Mouse (Mus musculus): Measurements from ENCODE around the gene Asb2. TPM values are rescaled to one million over a fixed set of nuclear protein-coding genes. Genes with fewer than 3 reads are reported as not detected.

Gene Asb2
- 100 to 1,000 TPM; 406 to 430 TPM for total RNA-seq (2021)

- DNase-seq, result peak; percentile 71 to 74
- intact Hi-C loops (cut with DNase I), result no loop called here
Observed at GRCm38 (mm10) chr12:103355746-103356414, at the start of gene Asb2. Asb2 (minus strand) TSS chr12:103356001.

DNA sequence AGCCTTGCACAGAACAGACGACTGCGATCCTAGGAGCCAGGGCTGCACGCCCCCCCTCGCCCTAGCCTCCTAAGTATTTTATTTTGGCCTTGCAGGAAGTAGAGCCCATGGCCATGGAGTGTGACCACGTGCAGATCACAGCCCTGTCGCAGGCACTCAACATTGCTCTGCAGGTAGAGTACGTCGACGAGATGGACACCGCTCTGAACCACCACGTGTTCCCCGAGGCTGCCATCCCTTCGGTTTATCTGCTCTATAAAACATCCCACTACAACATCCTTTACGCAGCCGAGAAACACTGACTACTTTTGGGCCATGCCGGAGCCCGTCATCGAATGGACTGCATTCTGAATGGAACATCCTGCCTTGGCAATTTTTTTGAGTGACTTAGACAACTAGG lies 48.3 kb upstream of the Asb2 start:
- DNase-seq, result no peak
- intact Hi-C loops (cut with DNase I), result no loop called here

DNA sequence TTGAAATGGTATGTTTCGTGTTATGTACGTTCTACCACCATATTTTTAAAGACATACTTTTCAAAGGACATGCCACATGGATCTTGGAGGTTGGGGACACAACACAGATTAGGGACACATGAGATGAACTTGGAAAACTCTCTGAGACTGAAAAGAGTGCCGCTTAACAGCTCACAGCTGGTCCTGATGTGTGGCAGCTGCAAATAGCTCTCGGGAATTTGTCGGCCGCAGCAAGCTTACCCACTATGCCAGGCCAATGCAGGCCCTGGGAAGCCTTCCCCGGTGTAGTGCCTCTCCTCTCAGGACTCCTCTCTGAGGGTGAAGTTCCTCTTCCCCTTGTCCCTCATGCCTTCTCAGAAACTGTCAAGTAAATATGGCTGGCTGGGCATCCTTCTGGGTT lies 41.0 kb upstream of the Asb2 start:
- intact Hi-C loops (cut with DNase I), result no loop called here
- DNase-seq, result peak; percentile 19 to 23

DNA sequence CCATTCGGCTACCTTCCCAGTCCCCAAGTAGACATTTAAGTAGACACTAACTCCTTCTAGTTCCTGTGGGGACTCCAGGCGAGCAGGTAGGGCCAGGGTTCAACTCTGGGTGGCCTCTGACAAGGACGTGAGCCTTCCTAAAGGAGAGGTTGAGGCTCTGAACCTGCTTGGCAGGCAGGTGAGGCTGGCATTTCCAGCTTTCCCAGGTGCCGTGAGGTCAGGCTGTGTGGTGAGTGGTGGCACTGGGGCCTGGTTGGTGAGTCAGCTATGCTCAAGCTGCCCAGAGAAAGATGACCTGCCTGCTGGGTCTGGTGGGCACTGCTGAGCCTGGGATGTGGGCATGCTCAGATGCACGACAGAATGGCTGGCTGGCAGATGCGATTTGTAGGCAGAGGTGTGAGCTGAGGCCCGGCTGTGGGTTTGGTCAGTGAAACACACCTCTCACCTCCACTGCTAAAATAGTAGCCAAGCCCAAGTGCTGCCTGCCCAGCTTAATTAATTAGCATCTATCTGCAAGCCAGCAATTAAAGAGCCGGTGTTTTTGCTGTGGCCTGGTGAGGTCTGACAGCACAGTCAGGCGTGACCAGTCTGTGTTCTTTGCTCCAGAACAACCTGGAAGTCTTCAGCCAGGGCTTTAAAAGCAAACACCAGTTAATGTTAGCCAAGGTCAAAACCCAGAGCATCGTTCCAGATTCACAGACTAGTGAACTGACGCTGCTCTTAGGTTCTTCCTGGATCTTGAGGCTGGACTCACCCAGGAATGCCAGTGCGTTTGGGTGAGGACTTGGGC lies 39.9 kb upstream of the Asb2 start:
- DNase-seq, result no peak
- intact Hi-C loops (cut with DNase I), result no loop called here

DNA sequence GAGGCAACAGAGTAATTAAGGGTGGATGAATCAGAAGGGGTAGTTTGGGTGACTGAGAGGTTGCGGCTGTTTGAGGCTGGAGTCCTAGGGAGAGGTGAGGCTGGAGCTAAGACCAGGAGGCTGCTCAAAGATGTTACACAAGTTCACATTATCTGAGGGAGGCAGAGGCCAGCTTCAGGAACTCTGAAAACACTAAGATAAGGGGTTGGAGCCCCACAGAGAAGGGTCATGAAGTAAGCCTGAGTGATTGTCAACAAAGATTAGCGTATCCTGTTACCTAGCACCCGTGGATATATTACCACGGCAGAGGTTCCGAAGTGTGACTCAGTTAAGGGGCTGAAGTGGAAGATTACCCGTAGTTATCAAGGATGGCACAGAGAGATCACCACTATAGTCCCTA lies 37.7 kb upstream of the Asb2 start:
- DNase-seq, result no peak
- intact Hi-C loops (cut with DNase I), result no loop called here

DNA sequence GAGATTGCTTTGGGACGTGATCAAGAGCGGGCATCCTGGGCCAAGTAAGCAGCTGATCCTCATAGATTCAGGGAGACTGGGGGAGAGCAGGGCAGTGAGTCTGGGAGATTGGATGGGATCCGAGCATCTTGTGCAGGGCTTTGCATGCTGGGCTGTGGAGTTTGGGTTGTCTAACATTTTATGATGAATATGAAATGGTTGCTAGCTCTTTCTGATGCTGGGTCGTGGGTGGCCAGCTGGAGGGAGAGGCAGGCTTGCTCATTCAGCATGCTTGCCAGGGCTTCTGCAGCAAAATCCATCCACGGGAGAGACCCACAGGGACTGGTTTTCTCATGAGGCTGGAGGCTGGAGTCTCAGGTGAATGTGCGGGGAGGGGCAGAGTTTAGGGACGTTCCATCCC lies 35.3 kb upstream of the Asb2 start:
- intact Hi-C loops (cut with DNase I), result no loop called here
- no peak for DNase-seq

- no peak for DNase-seq
- intact Hi-C loops (cut with DNase I), result no loop called here
Observed at GRCm38 (mm10) chr12:103389982-103390381, 34.2 kb upstream of the Asb2 start.

GRCm38 (mm10) chr12:103389348-103389727 lies 33.5 kb upstream of the Asb2 start:
- no peak for DNase-seq
- intact Hi-C loops (cut with DNase I), result no loop called here

GRCm38 (mm10) chr12:103388505-103389347 lies 32.9 kb upstream of the Asb2 start, which contains the start of gene Otub2:
Otub2 (plus strand) TSS chr12:103388682.
- peak; percentile 99 for DNase-seq
- intact Hi-C loops (cut with DNase I), result no loop called here

- intact Hi-C loops (cut with DNase I), result no loop called here
- DNase-seq, result no peak
Observed at GRCm38 (mm10) chr12:103380226-103380625, 24.4 kb upstream of the Asb2 start.

DNA sequence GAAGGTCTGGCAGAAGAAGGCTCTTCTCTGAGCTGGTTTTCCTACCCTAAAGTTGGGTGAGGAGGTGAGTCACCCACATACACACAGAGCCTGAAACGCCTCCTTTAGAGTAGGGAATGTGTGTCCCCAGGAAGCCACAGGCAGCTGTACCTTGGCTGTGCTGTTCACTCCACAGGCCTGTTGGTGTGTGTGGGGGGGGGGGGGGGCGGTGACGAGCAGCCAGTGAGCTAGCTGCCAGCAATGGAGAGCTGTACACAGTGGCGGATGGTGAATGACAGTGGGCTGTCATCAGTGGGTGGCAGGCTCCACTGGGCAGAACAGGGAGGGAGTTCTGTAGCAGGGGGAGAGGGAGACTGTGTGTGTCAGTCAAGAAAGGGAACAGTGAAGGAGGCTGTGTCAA lies 21.0 kb upstream of the Asb2 start:
- intact Hi-C loops (cut with DNase I), result no loop called here
- DNase-seq, result no peak

DNA sequence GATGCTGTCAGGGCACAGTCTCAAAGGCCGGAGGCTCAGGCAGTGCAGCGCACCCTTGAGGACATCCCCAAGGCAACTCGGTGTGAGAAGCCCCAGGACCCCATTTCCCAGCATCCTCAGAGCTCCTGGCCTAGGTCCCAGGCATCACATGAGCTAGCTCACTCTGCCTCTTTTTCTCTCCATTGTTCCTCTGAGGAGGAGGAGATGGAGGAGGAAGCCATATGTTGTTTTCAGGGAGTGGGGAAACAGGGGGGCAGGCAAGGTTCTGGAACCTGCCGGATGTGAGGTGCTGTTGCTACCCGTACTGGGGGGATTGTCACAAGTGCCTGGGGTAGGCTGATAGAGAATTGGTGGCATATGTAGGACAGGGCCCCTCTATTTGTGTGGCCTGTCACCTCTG lies 20.3 kb upstream of the Asb2 start:
- intact Hi-C loops (cut with DNase I), result no loop called here
- DNase-seq, result no peak

- intact Hi-C loops (cut with DNase I), result no loop called here
- no peak for DNase-seq
Observed at GRCm38 (mm10) chr12:103373530-103374236, 17.9 kb upstream of the Asb2 start.

DNA sequence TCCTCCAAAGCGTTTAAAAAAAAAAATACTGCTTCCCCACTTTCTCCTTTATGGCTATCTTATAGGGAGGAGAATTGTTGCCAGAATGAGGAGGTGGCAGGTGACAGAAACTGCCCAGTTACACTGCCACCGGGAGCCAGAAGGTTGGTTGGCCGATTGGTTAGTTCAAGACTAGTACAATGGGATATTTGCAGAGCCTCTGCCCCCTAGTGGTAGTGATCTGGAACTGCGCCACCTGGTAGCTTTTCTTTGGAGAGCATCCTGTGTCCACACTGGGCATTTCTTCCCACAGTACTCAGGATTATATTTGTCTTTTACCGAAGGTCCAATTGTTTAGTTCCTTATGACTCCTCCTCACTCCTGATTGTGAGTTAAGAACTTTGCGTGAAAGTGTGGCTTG lies 15.9 kb upstream of the Asb2 start:
- intact Hi-C loops (cut with DNase I), result no loop called here
- DNase-seq, result peak; percentile 73 to 79

DNA sequence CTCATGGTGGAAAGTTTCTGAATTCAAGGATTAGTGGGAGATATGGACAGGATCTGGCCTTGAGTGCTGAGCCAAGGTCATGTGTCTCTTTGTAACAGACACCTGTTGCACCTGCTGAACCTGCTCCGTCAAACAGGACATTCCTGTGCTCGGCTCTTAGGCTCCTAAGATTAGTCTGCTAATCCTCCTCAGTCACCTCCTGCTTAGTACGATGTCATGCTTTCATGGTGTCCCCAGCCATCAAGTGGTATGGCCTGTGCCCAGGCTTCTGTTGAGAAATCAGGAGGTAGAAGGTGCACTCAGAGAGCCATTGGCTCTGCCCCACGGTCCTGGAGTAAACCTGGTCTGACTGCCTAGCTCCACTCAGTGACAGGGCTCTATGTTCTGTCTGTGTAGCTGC lies 15.1 kb upstream of the Asb2 start:
- DNase-seq, result no peak
- intact Hi-C loops (cut with DNase I), result no loop called here

DNA sequence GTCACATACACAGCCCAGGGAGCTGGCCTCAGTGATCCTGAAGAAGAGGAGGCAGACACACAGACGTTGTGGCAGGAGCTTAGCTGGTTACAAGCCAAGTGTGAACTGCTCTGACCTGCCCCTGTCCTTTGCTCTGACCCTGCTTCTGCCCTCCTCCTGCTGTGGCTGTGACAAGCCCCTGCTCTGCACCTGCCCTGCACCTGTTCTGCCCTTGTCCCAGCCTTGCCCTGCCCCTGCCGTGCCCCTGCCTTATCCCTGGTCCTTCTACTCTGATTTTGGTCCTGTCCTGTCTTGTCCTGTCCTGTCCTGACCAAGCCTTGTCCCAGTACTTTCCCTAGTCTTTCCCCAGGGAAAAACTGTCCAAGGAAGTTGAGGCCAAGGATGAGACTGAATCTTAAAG lies 13.0 kb upstream of the Asb2 start:
- intact Hi-C loops (cut with DNase I), result loop anchor here (5.0 kb wide), 2 partner anchors 41 to 226 kb away; no protein-coding TSS in a partner anchor
- DNase-seq, result no peak

DNA sequence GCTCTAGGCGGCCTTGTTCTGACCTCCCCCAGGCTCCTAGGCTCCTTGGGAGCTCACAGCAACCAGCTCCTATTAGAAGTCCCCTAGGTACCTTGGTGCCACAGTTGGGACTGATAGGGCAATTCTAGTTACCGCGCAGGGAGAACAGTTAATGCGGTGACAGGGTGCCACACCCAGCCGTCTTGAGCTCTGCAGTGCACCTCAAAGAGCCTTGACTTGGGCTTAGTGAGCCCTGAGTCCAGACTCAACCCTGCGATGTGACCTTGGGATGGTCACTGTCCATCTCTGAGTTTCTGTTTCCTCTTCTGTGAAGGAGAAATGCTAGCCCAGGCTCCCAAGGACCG lies 12.5 kb upstream of the Asb2 start:
- intact Hi-C loops (cut with DNase I), result loop anchor here (5.0 kb wide), 2 partner anchors 41 to 226 kb away; no protein-coding TSS in a partner anchor
- no peak for DNase-seq

DNA sequence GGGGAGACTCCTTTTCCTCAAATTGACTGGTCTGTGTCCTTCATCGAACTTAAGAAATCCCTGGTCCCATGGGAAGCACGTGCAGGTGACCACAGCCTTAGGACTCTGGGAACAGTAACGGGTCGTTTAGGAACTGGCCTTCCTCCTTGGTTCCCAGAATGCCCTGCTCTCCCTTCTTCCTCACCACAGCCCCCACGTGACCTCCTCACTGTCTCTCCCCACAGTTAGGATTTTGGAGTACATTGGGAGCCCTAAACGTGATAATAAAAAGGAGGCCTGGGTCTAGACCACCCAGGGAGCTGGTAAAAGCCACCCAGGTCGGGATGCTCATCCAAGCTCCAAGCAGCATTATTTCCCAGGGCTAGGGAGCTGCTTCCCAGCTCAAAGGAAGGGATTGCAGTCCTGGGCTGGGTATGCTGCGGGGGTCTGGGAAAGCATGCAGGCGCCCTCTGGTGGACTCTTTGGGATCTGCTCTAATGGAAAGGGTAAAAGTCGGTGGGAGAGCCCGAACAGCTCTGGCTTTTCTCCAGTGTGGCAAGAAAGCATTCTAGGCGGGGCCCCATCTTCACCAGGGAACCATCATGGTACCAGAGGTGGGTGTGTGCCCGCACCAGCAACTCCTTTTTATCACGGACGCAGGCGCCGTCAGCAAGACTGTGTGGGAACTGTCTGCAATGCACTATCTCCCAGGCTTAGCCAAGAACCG lies 12.0 kb upstream of the Asb2 start:
- intact Hi-C loops (cut with DNase I), result loop anchor here (5.0 kb wide), 2 partner anchors 40 to 225 kb away; no protein-coding TSS in a partner anchor
- DNase-seq, result peak; percentile 86 to 93

DNA sequence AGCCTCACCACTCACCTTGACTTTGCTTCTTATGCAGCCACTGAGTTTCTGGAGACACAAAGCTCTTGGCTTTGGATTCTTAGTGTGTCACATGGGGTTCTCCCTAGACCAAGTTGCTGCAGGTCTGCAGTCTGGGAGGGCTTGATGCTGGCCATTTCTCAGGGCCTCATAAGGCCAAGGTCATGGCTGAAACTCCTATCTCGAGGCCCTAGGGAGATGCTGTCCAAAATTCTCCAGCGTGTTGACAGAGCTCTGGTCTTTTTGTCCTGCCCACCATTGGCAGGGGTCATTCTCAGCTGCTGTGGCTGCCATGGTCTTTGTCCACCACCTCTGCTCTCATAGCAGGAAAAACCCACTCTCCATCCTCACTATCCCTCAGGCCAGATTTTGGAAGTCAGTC lies 11.4 kb upstream of the Asb2 start:
- peak in 1 of 2 experiments; percentile 30 for DNase-seq
- intact Hi-C loops (cut with DNase I), result loop anchor here (5.0 kb wide), 2 partner anchors 40 to 225 kb away; no protein-coding TSS in a partner anchor

DNA sequence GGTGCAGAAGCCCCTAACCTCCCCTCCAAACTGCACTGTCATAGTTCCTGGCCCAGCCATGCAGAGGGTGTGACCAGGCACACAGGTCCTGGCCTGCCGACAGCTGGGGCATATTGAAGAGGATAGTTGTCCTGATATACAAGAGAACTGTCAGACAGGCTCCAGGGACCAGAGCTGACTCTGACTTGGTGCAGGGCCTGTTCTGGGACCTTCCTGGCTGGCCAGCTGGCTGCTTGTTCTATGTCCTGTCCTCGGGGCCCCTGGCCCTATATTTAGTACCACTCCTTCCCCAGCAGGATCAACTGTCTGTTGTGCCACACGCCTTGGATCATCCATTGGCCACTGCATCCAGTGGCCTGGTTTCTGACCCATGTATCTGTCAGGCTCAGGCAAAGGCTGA lies 6.5 kb upstream of the Asb2 start:
- DNase-seq, result peak; percentile 52 to 74
- intact Hi-C loops (cut with DNase I), result no loop called here

Measured in heart, postnatal 10 days (tissue).